In the genomic region with DNA sequence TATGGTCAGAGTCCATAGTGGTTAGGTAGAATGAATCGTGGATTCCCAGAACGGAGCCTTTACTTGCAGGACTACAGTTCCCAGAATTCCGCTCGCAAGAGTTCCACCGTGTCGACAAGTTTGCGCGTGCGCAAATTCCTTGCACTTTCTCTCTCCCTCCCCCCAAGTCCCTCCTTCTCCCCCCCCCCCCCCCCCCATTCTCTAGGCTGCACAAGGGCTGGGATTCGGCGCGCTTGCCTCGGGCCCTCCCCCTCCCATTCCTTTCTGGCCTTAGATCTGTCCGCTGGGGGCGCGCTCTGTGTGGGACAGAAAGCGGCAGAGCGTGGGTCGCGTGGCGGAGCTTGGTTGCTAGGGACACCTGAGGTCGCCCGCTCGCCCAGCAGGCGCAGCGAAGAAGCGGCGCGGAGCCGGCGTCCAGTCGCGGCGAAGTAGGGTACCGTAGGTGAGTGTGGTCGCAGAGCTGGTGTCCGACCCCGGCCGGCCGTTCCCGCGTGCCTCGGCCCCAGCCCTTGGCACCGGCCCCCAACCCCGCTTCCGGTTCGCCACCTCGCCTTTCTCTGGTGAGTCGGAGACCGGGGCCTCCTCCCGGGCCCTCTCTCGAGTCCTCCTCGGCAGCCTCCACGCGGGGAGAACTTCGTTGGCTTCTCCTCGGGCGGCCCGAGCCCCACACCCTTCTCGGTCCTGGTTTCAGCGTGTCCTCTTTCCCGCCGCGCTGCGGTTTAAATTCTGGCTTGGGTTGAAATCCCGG, we compare ENCODE assay signal across 8 mouse cellular contexts. TPM values are rescaled to one million over a fixed set of nuclear protein-coding genes. Genes with fewer than 3 reads are reported as not detected.
DNase-seq lines count a peak whose midpoint lies in the region; ATAC-seq and TF ChIP-seq lines count a peak whose summit lies in the region.

Ttll4 (plus strand) TSS at position 298 of the 748 bp plus-strand sequence.

- H3K27me3 ChIP-seq in G1E (ENCODE audit: insufficient read depth, low read length), result no peaks in the 10 kb centered on the region
- H3K27me3 ChIP-seq in forebrain, embryonic 16.5 days (replicated peaks; ENCODE audit: control insufficient read depth, insufficient read depth, low read length), result no peaks in the 10 kb centered on the region
- no peaks in the 10 kb centered on the region for H3K27me3 ChIP-seq in lung, embryonic 14.5 days (ENCODE audit: insufficient read depth, low read length)
- H3K27me3 ChIP-seq in thymus, adult 2 months (ENCODE audit: control insufficient read depth, insufficient read depth, low read length), result no peaks in the 10 kb centered on the region

- under 1% methylated on average over 63 of the region's 66 CpGs for WGBS in forebrain, embryonic 16.5 days
- WGBS in lung, embryonic 14.5 days, result under 1% methylated on average over 53 of the region's 66 CpGs
- under 1% methylated on average over 66 of the region's 66 CpGs for WGBS in olfactory bulb, adult 2 months
- WGBS in thymus, adult 2 months, result under 1% methylated on average over 66 of the region's 66 CpGs

- H3K9me3 ChIP-seq in G1E (replicated peaks), result peaks cover 2% of the 10 kb centered on the region; the same call in 1 of the 2 replicates
- H3K9me3 ChIP-seq in forebrain, embryonic 16.5 days (ENCODE audit: control insufficient read depth, low read length), result no peaks in the 10 kb centered on the region
- H3K9me3 ChIP-seq in lung, embryonic 14.5 days (ENCODE audit: low read depth, low read length), result no peaks in the 10 kb centered on the region

- H3K4me3 ChIP-seq in G1E (ENCODE audit: low read depth, low read length), result peak within 1 kb of the TSS; percentile 99
- peak within 1 kb of the TSS; percentile 94 for H3K4me3 ChIP-seq in forebrain, embryonic 16.5 days (replicated peaks; ENCODE audit: low read length)
- H3K4me3 ChIP-seq in layer of hippocampus, adult 2 months, result peak within 1 kb of the TSS; percentile 90
- peak within 1 kb of the TSS; percentile 81 for H3K4me3 ChIP-seq in lung, embryonic 14.5 days (ENCODE audit: low read depth, low read length)
- H3K4me3 ChIP-seq in olfactory bulb, adult 2 months (ENCODE audit: insufficient read depth, low read depth, low read length), result peak within 1 kb of the TSS; percentile 86
- H3K4me3 ChIP-seq in thymus, adult 2 months (ENCODE audit: control insufficient read depth, insufficient read depth, low read length), result peak within 1 kb of the TSS; percentile 94

- intact Hi-C loops in heart, postnatal 36 days (cut with DNase I), result loop anchor here (10.0 kb wide), 1 partner anchor 77 kb away; the partner anchor contains the start of genes Bcs1l and Zfp142

- H3K4me1 ChIP-seq in G1E (ENCODE audit: insufficient read depth, low read depth, low read length), result peaks cover 34% of the 10 kb centered on the region
- H3K4me1 ChIP-seq in forebrain, embryonic 16.5 days (replicated peaks; ENCODE audit: control insufficient read depth, insufficient read depth, low read length), result peaks cover 12% of the 10 kb centered on the region
- no peaks in the 10 kb centered on the region; the same call in none of the 2 replicates for H3K4me1 ChIP-seq in lung, embryonic 14.5 days (ENCODE audit: insufficient read depth)
- H3K4me1 ChIP-seq in olfactory bulb, adult 2 months (ENCODE audit: control insufficient read depth, insufficient read depth, low read length), result no peaks in the 10 kb centered on the region
- peaks cover 8% of the 10 kb centered on the region for H3K4me1 ChIP-seq in thymus, adult 2 months (replicated peaks; ENCODE audit: control insufficient read depth, insufficient read depth, low read length)

- peak within 1 kb of the TSS; percentile 83 for H3K4me2 ChIP-seq in forebrain, embryonic 16.5 days (ENCODE audit: low read length)
- peak within 1 kb of the TSS; percentile 79 for H3K4me2 ChIP-seq in lung, embryonic 14.5 days

- peak; percentile 94 for DNase-seq in G1E (ENCODE audit: low spot score)
- peak; percentile 97 to 98 for DNase-seq in cerebellum, adult 18-20 months
- peak; percentile 90 to 94 for DNase-seq in heart, postnatal 36 days
- DNase-seq in layer of hippocampus, adult 2 months (ENCODE audit: low spot score in 2 of 2), result peak; percentile 85 to 92
- DNase-seq in lung, embryonic 14.5 days, result peak; percentile 99
- DNase-seq in thymus, adult 2 months, result peak; percentile 94

- peak within 1 kb of the TSS; percentile 89 for H3K9ac ChIP-seq in forebrain, embryonic 16.5 days (replicated peaks; ENCODE audit: low read depth, low read length)
- peak within 1 kb of the TSS; percentile 87 for H3K9ac ChIP-seq in lung, embryonic 14.5 days

- peak within 1 kb of the TSS; percentile 77 for H3K27ac ChIP-seq in forebrain, embryonic 16.5 days (ENCODE audit: low read length)
- H3K27ac ChIP-seq in layer of hippocampus, adult 2 months, result peak within 1 kb of the TSS; percentile 95
- peak within 1 kb of the TSS; percentile 86 for H3K27ac ChIP-seq in lung, embryonic 14.5 days (ENCODE audit: low read depth)
- H3K27ac ChIP-seq in olfactory bulb, adult 2 months (ENCODE audit: insufficient read depth, low read depth, low read length), result peak within 1 kb of the TSS; percentile 53
- H3K27ac ChIP-seq in thymus, adult 2 months (ENCODE audit: control insufficient read depth, insufficient read depth, low read length), result no peak within 1 kb of the TSS

- H3K36me3 ChIP-seq in G1E (replicated peaks), result peaks cover 21% of the 10 kb centered on the region
- H3K36me3 ChIP-seq in forebrain, embryonic 16.5 days (ENCODE audit: control insufficient read depth, insufficient read depth), result no peaks in the 10 kb centered on the region
- 0 out of 2 replicates have a peak, but pooled peaks cover 9% of the 10 kb centered on the region for H3K36me3 ChIP-seq in lung, embryonic 14.5 days (ENCODE audit: insufficient read depth)
- no peaks in the 10 kb centered on the region for H3K36me3 ChIP-seq in thymus, adult 2 months (ENCODE audit: control insufficient read depth, insufficient read depth, low read length)

- ATAC-seq in G1E (ENCODE audit: extremely low read depth, insufficient number of reproducible peaks, low FRiP score, poor library complexity, severe bottlenecking), result peak; percentile 97
- peak; percentile 97 for ATAC-seq in forebrain, embryonic 16.5 days
- ATAC-seq in lung, embryonic 14.5 days (ENCODE audit: insufficient read depth), result peak; percentile 99

- TF ChIP-seq POLR2A in olfactory bulb, adult 2 months (IDR thresholded peaks at IDR 0.05; ENCODE audit: insufficient read depth, low read depth, low read length), result no peak; the same call in 1 of the 2 replicates
- TF ChIP-seq POLR2A in thymus, adult 2 months (IDR thresholded peaks at IDR 0.05; ENCODE audit: control insufficient read depth, extremely low read depth, insufficient read depth, low read length, poor library complexity), result peak; percentile 46; the same call in 1 of the 2 replicates

- TF ChIP-seq CTCF in G1E (IDR thresholded peaks at IDR 0.05; ENCODE audit: low read depth, low read length), result no peak
- TF ChIP-seq CTCF in layer of hippocampus, adult 2 months (conservative IDR thresholded peaks at IDR 0.05), result peak; percentile 73
- peak; percentile 81 for TF ChIP-seq CTCF in lung, embryonic 14.5 days (IDR thresholded peaks at IDR 0.05; ENCODE audit: low read depth)
- TF ChIP-seq CTCF in olfactory bulb, adult 2 months (IDR thresholded peaks at IDR 0.05; ENCODE audit: insufficient read depth, low read depth, low read length), result peak; percentile 38; the same call in 1 of the 2 replicates
- peak; percentile 64; the same call in 1 of the 2 replicates for TF ChIP-seq CTCF in thymus, adult 2 months (IDR thresholded peaks at IDR 0.05; ENCODE audit: borderline replicate concordance, control insufficient read depth, extremely low read depth, insufficient read depth, low read length, poor library complexity)

RNA-seq across cellular contexts. Expression of gene Ttll4, which starts in this region (rescaled TPM):
- 61.7 and 68.5 TPM in 2 replicates for total RNA-seq in G1E (2014; fragmentation: Nextera tagmentation)
- 44.4 and 46.0 TPM in 2 replicates for total RNA-seq in G1E (2017)
- polyA plus RNA-seq in G1E (2012), result 21.2 and 25.8 TPM in 2 replicates
- 16.6 and 16.7 TPM in 2 replicates for polyA plus RNA-seq in forebrain, embryonic 16.5 days (2015; fragmentation: Nextera tagmentation; extraction: Ambion mirVana)
- total RNA-seq in heart, postnatal 36 days (2021), result 10 to 100 TPM; 10.1 to 11.5 TPM
- 10 to 100 TPM; 23.9 to 24.5 TPM for total RNA-seq in layer of hippocampus, adult 2 months (2021)
- 32.6 and 37.9 TPM in 2 replicates for polyA plus RNA-seq in lung, embryonic 14.5 days (2014; fragmentation: Nextera tagmentation; extraction: Ambion mirVana)
- 137 TPM in 1 of 2 replicates, not detected in the other for polyA plus RNA-seq in olfactory bulb, adult 2 months (2012; ENCODE audit: insufficient read depth, insufficient read length, low replicate concordance, missing spikeins)
- polyA plus RNA-seq in thymus, adult 2 months (2012; rRNA removed), result 45.7 and 51.4 TPM in 2 replicates
